Mouse (Mus musculus): ENCODE results near the gene St8sia1.

St8sia1 gene

GRCm38 (mm10) chr6:142823008-142823787 lies 141.1 kb downstream of the St8sia1 start:
- DNase-seq (ENCODE audit: low spot score in 2 of 2), result no peak

GRCm38 (mm10) chr6:142818306-142818705 lies 145.9 kb downstream of the St8sia1 start:
- peak in 1 of 2 experiments; percentile 52 for DNase-seq (ENCODE audit: low spot score in 2 of 2)

- peak in 1 of 2 experiments; percentile 19 for DNase-seq (ENCODE audit: low spot score in 2 of 2)
Observed at GRCm38 (mm10) chr6:142815513-142815912, 148.7 kb downstream of the St8sia1 start.

GRCm38 (mm10) chr6:142814495-142814921 lies 149.7 kb downstream of the St8sia1 start:
- DNase-seq (ENCODE audit: low spot score in 2 of 2), result peak; percentile 48 to 82

- peak in 1 of 2 experiments; percentile 36 for DNase-seq (ENCODE audit: low spot score in 2 of 2)
Observed at GRCm38 (mm10) chr6:142814011-142814410, 150.2 kb downstream of the St8sia1 start.

GRCm38 (mm10) chr6:142812969-142813368 lies 151.3 kb downstream of the St8sia1 start:
- DNase-seq (ENCODE audit: low spot score in 2 of 2), result peak in 1 of 2 experiments; percentile 44

- no peak for DNase-seq (ENCODE audit: low spot score in 2 of 2)
Observed at GRCm38 (mm10) chr6:142810239-142810638, 154.0 kb downstream of the St8sia1 start.

GRCm38 (mm10) chr6:142809373-142810098 lies 154.7 kb downstream of the St8sia1 start:
- DNase-seq (ENCODE audit: low spot score in 2 of 2), result no peak

- DNase-seq (ENCODE audit: low spot score in 2 of 2), result no peak
Observed at GRCm38 (mm10) chr6:142806326-142806725, 157.9 kb downstream of the St8sia1 start.

- no peak for DNase-seq (ENCODE audit: low spot score in 2 of 2)
Observed at GRCm38 (mm10) chr6:142804402-142804801, 159.8 kb downstream of the St8sia1 start, which contains the start of gene Sult6b2. Sult6b2 (minus strand) TSS chr6:142804502.

GRCm38 (mm10) chr6:142802617-142803525 lies 161.4 kb downstream of the St8sia1 start:
- DNase-seq (ENCODE audit: low spot score in 2 of 2), result no peak

GRCm38 (mm10) chr6:142801687-142802086 lies 162.6 kb downstream of the St8sia1 start:
- DNase-seq (ENCODE audit: low spot score in 2 of 2), result no peak

GRCm38 (mm10) chr6:142799704-142800374 lies 164.4 kb downstream of the St8sia1 start:
- no peak for DNase-seq (ENCODE audit: low spot score in 2 of 2)

GRCm38 (mm10) chr6:142798837-142799236 lies 165.4 kb downstream of the St8sia1 start:
- DNase-seq (ENCODE audit: low spot score in 2 of 2), result no peak

- no peak for DNase-seq (ENCODE audit: low spot score in 2 of 2)
Observed at GRCm38 (mm10) chr6:142797996-142798395, 166.3 kb downstream of the St8sia1 start.

- DNase-seq (ENCODE audit: low spot score in 2 of 2), result no peak
Observed at GRCm38 (mm10) chr6:142795655-142796441, 168.4 kb downstream of the St8sia1 start.

- DNase-seq (ENCODE audit: low spot score in 2 of 2), result peak in 1 of 2 experiments; percentile 54
Observed at GRCm38 (mm10) chr6:142795087-142795486, 169.2 kb downstream of the St8sia1 start.

- DNase-seq (ENCODE audit: low spot score in 2 of 2), result peak in 1 of 2 experiments; percentile 51
Observed at GRCm38 (mm10) chr6:142793468-142793867, 170.8 kb downstream of the St8sia1 start.

GRCm38 (mm10) chr6:142792241-142792968 lies 171.8 kb downstream of the St8sia1 start:
- DNase-seq (ENCODE audit: low spot score in 2 of 2), result peak in 1 of 2 experiments; percentile 46

All from urinary bladder, postnatal 4 days (tissue).